Mouse (Mus musculus) embryonic fibroblast, embryonic 13.5 days (primary cell): Measurements from ENCODE around the gene Cdiptos. TPM values are rescaled to one million over a fixed set of nuclear protein-coding genes. Genes with fewer than 3 reads are reported as not detected.

Experiments
- H3K27ac ChIP-seq: 2 replicates; pipeline ENCODE4 v1.5.1; 2012; ENCODE audit warnings: low read length, control low read depth, inconsistent platforms; ENCODE audit not compliant: insufficient read depth
- H3K4me1 ChIP-seq: 2 replicates; pipeline ENCODE4 v1.6.1; 2011; ENCODE audit warnings: low read length; ENCODE audit not compliant: control insufficient read depth, insufficient read depth
- H3K4me3 ChIP-seq: 2 replicates; pipeline ENCODE4 v1.5.1; 2011; ENCODE audit warnings: mild to moderate bottlenecking, control low read depth, low read length; ENCODE audit not compliant: insufficient read depth
- CTCF ChIP-seq: IDR thresholded peaks from 2 replicates; pipeline ENCODE4 v1.5.1; 2011; ENCODE audit warnings: mild to moderate bottlenecking, control low read depth, low read length, moderate library complexity, borderline replicate concordance; ENCODE audit not compliant: insufficient read depth
- POLR2A ChIP-seq: IDR thresholded peaks from 2 replicates; pipeline ENCODE4 v1.6.1; 2011; ENCODE audit warnings: low read depth, mild to moderate bottlenecking, control low read depth, low read length, moderate library complexity
- polyA plus RNA-seq: library from polyadenylated mRNA; stranded (reverse); fragments of >200 nt; gene quantifications from 2 replicates; pipeline ENCODE4 v1.2.4, GENCODE M21; 2011; ENCODE audit warnings: low read depth; ENCODE audit not compliant: missing spikeins, insufficient read length

The Cdiptos gene
- polyA plus RNA-seq, 1 experiment: 1.7 TPM

GRCm38 (mm10) chr7:127020491-127020890 is 44.6 kb upstream of the Cdiptos start:
- Histone ChIP-seq H3K4me1 (peaks cover 8% of the 10 kb centered on the region; the same call in 1 of the 2 replicates), H3K4me3 (peak overlapping the region; percentile 29), H3K27ac (no peak overlapping the region)
- TF ChIP-seq CTCF: no peak
- TF ChIP-seq POLR2A: no peak

GRCm38 (mm10) chr7:127020031-127020430 is 44.1 kb upstream of the Cdiptos start:
- H3K27ac ChIP-seq: no peak overlapping the region
- peaks cover 8% of the 10 kb centered on the region; the same call in 1 of the 2 replicates for H3K4me1 ChIP-seq
- peak overlapping the region; percentile 29 for H3K4me3 ChIP-seq
- TF ChIP-seq POLR2A (no peak), CTCF (no peak)

GRCm38 (mm10) chr7:127019306-127019960 is 43.5 kb upstream of the Cdiptos start:
- TF ChIP-seq CTCF (no peak), POLR2A (no peak)

GRCm38 (mm10) chr7:127018416-127019305 is 42.8 kb upstream of the Cdiptos start:
- TF ChIP-seq POLR2A: no peak
- TF ChIP-seq CTCF: no peak
- Histone ChIP-seq H3K27ac (no peak overlapping the region), H3K4me1 (peaks cover 7% of the 10 kb centered on the region; the same call in 1 of the 2 replicates), H3K4me3 (no peak overlapping the region)

More at GRCm38 (mm10) chr7:127019306-127019960, 43.5 kb upstream of the Cdiptos start:
- H3K4me3 ChIP-seq: no peak overlapping the region
- H3K27ac ChIP-seq: no peak overlapping the region
- H3K4me1 ChIP-seq: peaks cover 8% of the 10 kb centered on the region; the same call in 1 of the 2 replicates

- no peak overlapping the region for H3K4me3 ChIP-seq
- no peak overlapping the region for H3K27ac ChIP-seq
- H3K4me1 ChIP-seq: peaks cover 6% of the 10 kb centered on the region; the same call in 1 of the 2 replicates
- TF ChIP-seq CTCF (no peak), POLR2A (no peak)
These were observed 42.0 kb upstream of the Cdiptos start for GRCm38 (mm10) chr7:127017950-127018345.

GRCm38 (mm10) chr7:127016971-127017949 is 41.4 kb upstream of the Cdiptos start, which contains the start of gene Pagr1a:
Gene Pagr1a (minus strand): TSS chr7:127017352.
- peak; percentile 55; the same call in 1 of the 2 replicates for TF ChIP-seq CTCF
- peak; percentile 76 for TF ChIP-seq POLR2A
- peak within 1 kb of the TSS; percentile 73 for H3K4me3 ChIP-seq
- H3K4me1 ChIP-seq: peaks cover 8% of the 10 kb centered on the region
- H3K27ac ChIP-seq: peak within 1 kb of the TSS; percentile 85

GRCm38 (mm10) chr7:127016486-127016938 is 40.6 kb upstream of the Cdiptos start:
- peak overlapping the region; percentile 85 for H3K27ac ChIP-seq
- H3K4me3 ChIP-seq: peak overlapping the region; percentile 73
- TF ChIP-seq POLR2A (peak; percentile 87; the same call in 1 of the 2 replicates), CTCF (no peak)
- peaks cover 2% of the 10 kb centered on the region; the same call in 1 of the 2 replicates for H3K4me1 ChIP-seq

GRCm38 (mm10) chr7:127016481-127016485 is 40.4 kb upstream of the Cdiptos start, which contains the start of gene Pagr1b:
Gene Pagr1b (minus strand): TSS chr7:127016484.
- H3K4me1 ChIP-seq: peaks cover 2% of the 10 kb centered on the region; the same call in 1 of the 2 replicates
- peak within 1 kb of the TSS; percentile 85 for H3K27ac ChIP-seq
- H3K4me3 ChIP-seq: peak within 1 kb of the TSS; percentile 73
- TF ChIP-seq CTCF (no peak), POLR2A (no peak)

GRCm38 (mm10) chr7:127016081-127016480 is 40.2 kb upstream of the Cdiptos start:
- H3K4me1 ChIP-seq: peaks cover 2% of the 10 kb centered on the region; the same call in 1 of the 2 replicates
- peak overlapping the region; percentile 85 for H3K27ac ChIP-seq
- TF ChIP-seq CTCF: no peak
- TF ChIP-seq POLR2A: no peak; the same call in 1 of the 2 replicates
- H3K4me3 ChIP-seq: peak overlapping the region; percentile 73

- Histone ChIP-seq H3K4me1 (peaks cover 2% of the 10 kb centered on the region; the same call in 1 of the 2 replicates), H3K27ac (no peak overlapping the region), H3K4me3 (no peak overlapping the region)
- TF ChIP-seq CTCF: no peak
- TF ChIP-seq POLR2A: no peak
These were observed 39.1 kb upstream of the Cdiptos start for GRCm38 (mm10) chr7:127014993-127015392.
